ENCODE assay signal across 13 mouse cellular contexts in the genomic region with DNA sequence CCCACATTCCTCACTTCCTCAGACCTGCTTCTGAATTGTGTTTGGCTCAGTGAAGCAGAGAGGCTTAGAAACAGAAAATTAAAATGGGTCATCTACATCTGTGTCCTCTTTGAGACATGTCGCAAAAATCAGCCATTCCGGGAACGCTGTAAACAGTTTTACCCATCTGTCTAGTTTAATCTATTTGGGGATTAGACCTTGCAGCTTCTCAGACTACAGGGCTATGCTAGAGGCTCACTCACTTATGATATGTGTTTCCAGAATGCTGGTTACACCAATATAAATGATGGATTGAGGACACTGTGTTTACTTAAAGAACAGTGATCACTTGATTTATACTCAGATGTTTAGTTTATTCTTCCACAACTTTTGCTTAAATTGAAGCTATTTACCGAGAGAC.
"Had no signal": no experiment of that assay in that cellular context is flagged by ENCODE, and none has a peak within 500 bp of the region (broad histone marks: within the 10 kb centered on the region; RNA-seq: fewer than 3 reads in every experiment).

No protein-coding gene starts in this region.

- H3K4me3 ChIP-seq: kidney, embryonic 15.5 days; limb, embryonic 15.5 days; liver, embryonic 12.5 days; midbrain, embryonic 12.5 days; neural tube, embryonic 13.5 days had no signal

- H3K9me3 ChIP-seq: kidney, embryonic 15.5 days; limb, embryonic 15.5 days; liver, embryonic 12.5 days; midbrain, embryonic 12.5 days; neural tube, embryonic 13.5 days had no signal

- H3K9ac ChIP-seq: kidney, embryonic 15.5 days; limb, embryonic 15.5 days; liver, embryonic 12.5 days; midbrain, embryonic 12.5 days; neural tube, embryonic 13.5 days had no signal

- H3K4me1 ChIP-seq: kidney, embryonic 15.5 days; limb, embryonic 15.5 days; liver, embryonic 12.5 days; midbrain, embryonic 12.5 days; neural tube, embryonic 13.5 days had no signal

- DNase-seq: kidney, adult 2 months; kidney, postnatal 25 days; layer of hippocampus, adult 9-11 months; layer of hippocampus, postnatal 36 days; right cerebral cortex, postnatal 14 days; thymus, adult 2 months; thymus, postnatal 25 days had no signal

- H3K36me3 ChIP-seq: kidney, embryonic 15.5 days; limb, embryonic 15.5 days; liver, embryonic 12.5 days; midbrain, embryonic 12.5 days; neural tube, embryonic 13.5 days had no signal

- ATAC-seq: liver, embryonic 12.5 days; midbrain, embryonic 16.5 days had no signal

- H3K27me3 ChIP-seq: kidney, embryonic 15.5 days; limb, embryonic 15.5 days; liver, embryonic 12.5 days; midbrain, embryonic 12.5 days; neural tube, embryonic 13.5 days had no signal

- H3K4me2 ChIP-seq: kidney, embryonic 15.5 days; limb, embryonic 15.5 days; liver, embryonic 12.5 days; midbrain, embryonic 12.5 days; neural tube, embryonic 13.5 days had no signal

- H3K27ac ChIP-seq: kidney, embryonic 15.5 days; limb, embryonic 15.5 days; liver, embryonic 12.5 days; midbrain, embryonic 12.5 days; neural tube, embryonic 13.5 days had no signal
